Mouse (Mus musculus) embryo, embryonic 10.5 days (tissue): ENCODE data around the gene Vegfc.

ENCODE experiments used
- DNase-seq: peaks from one replicate; pipeline ENCODE4 v3.0.0-alpha.2; 2015; ENCODE audit warnings: low spot score

The Vegfc gene

GRCm38 (mm10) chr8:54185927-54186326 is 108.5 kb downstream of the Vegfc start:
- DNase-seq: no peak

DNA sequence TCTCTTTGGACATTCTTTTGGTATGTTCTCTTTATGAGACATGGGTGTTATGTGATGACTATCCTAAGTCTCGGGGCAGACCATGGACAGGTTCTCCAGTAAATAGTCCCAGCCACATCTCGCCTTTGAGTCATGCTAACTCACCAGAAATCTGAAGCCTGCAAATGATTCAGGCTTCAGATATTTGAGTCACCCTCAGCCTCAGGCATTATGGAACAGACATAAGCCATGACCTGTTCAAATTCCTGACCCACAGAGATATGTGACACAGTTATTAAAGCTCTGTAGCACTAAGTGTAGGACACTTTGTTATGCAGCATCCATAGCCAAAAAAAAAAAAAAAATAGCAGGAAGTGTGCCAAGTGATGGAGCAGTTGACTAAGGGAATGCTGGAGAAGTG is 138.8 kb downstream of the Vegfc start:
- no peak for DNase-seq

GRCm38 (mm10) chr8:54228801-54229204 is 151.4 kb downstream of the Vegfc start:
- no peak for DNase-seq

GRCm38 (mm10) chr8:54230638-54231037 is 153.2 kb downstream of the Vegfc start:
- no peak for DNase-seq

DNA sequence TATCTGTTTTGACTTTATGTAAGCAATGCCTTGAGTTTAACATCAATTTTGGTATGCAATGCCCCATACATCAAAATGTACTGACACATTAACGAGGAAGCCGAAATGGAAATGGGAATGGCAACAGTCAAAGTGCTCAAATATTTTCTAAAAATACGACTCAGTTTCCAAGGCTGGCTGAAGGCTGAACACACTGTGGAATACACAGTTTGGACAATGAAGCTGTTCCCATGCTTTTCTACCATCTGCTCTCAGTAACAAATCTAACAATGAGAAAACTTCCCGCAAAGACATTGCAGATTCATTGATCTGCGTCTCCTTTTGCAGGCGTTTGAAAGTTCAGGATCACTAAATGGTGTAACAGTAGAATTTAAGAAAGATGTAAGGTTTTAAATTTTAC is 155.9 kb downstream of the Vegfc start:
- no peak for DNase-seq
